Mouse (Mus musculus) megakaryocyte, embryonic 14.5 days (primary cell): Measurements from ENCODE around the gene Popdc2.

Experiments
- FLI1 ChIP-seq: IDR thresholded peaks from 2 replicates; pipeline ENCODE4 v1.6.1; 2012; ENCODE audit warnings: low read length, inconsistent platforms, mixed read lengths
- GATA1 ChIP-seq: IDR thresholded peaks from 3 replicates; pipeline ENCODE4 v1.6.1; 2012; ENCODE audit warnings: mixed read lengths, low read length, inconsistent platforms, borderline replicate concordance

- TF ChIP-seq GATA1 (no peak), FLI1 (no peak)
Observed at GRCm38 (mm10) chr16:38372876-38373275, 10.9 kb downstream of the Popdc2 start.
